Mouse (Mus musculus) heart, adult 11 months (tissue): ENCODE measurements around the gene Syn1.
A peak's percentile ranks its signal among the peaks of the same experiment; 100 is the strongest.

Experiments used
- DNase-seq: peaks from one replicate; pipeline ENCODE4 v3.0.0; 2022

The Syn1 gene

GRCm38 (mm10) chrX:20920844-20921364, at the start of gene Syn1:
TSS of gene Syn1 (minus strand) at chrX:20921004.
- DNase-seq: peak; percentile 96

GRCm38 (mm10) chrX:20961477-20962378, 40.9 kb upstream of the Syn1 start, which contains the start of gene Uxt:
TSS of gene Uxt (minus strand) at chrX:20962017.
- DNase-seq: peak; percentile 99

- peak; percentile 99 for DNase-seq
Observed at GRCm38 (mm10) chrX:20950191-20950880, 29.5 kb upstream of the Syn1 start, which contains the start of gene Elk1. TSS of gene Elk1 (minus strand) at chrX:20950608.

DNA sequence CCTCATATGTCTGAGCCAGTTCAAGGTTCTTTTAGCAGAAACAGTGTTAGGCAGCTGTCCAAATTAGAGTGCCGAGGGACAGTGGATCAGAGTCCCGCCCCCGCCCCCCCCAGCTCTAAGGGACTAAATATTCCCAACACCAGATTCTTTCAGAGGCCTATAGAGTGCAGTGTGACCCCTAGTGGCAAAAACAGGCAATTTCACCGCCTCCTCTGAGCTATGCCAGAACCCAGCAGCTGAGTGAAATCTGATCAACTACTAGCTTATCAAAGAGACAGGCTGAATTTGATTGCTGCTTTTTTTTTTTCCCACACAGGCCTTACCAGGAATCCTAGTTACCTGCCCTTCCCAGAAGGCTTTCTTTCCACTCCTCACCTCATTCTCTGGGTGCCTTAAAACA, 25.3 kb upstream of the Syn1 start:
- DNase-seq: no peak

DNA sequence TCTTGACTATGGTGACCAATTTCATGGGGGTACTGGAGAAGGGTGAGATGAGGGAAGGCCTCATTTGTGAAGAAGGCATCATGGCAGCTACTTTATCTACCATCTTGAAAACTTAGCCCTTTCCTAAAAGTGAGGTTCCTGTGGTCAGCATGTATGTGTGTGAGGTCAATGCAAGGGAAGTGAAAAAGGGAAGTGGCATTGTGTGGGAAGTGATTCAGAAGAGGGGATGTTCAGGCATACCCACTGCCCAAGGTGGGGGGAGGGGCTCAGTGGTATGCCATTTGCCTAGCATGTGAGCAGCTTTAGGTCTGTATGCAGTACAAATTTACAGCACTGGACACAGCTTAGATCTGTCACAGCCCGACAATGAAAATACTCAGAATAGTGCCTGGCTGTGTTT, 11.2 kb upstream of the Syn1 start:
- DNase-seq: peak; percentile 95

DNA sequence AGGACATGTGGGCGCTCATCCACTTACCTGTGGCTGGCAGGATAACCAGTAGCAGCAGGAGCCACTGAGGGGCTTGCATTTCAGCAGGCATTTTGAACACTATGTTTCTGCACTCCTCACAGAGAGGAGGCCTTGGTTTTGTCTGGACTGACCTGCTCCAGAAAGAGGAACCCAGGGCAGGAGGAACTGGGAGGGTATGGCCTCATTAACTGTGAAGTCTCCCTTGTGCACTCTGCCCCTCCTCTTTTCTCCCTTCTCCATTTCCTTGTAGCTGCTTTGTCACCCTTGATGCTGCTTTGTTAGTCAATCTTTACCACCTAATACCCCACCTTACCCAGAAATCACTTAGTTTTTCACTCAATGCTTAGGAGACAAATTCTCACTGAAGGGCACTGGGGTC, 10.6 kb upstream of the Syn1 start, which contains the start of gene Cfp:
Gene Cfp (minus strand): TSS at position 192 of the 400 bp plus-strand sequence.
- no peak for DNase-seq

GRCm38 (mm10) chrX:20929859-20930258, 9.1 kb upstream of the Syn1 start:
- no peak for DNase-seq

DNA sequence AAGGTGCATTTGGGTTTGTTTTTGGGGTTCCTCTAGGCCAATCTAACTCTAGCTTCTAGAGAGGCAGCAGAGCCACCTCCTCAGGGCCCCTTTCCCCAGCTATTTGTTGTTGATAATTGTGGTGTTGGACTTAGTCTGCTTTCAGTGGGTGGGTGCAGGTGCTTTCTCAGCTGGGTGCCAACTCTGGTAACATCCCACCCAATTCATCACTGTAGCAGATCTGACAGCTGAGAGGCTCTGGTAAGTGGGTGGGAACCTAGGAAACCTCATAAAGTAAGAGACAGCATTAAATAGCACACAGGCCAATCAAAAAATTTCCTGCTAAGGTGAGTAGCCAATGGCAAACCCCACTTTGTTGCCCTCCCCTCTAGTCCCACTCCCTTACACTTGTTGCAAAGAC, 4.2 kb upstream of the Syn1 start:
- peak; percentile 37 for DNase-seq

- peak; percentile 55 for DNase-seq
Observed at GRCm38 (mm10) chrX:20923506-20923905, 2.7 kb upstream of the Syn1 start.

DNA sequence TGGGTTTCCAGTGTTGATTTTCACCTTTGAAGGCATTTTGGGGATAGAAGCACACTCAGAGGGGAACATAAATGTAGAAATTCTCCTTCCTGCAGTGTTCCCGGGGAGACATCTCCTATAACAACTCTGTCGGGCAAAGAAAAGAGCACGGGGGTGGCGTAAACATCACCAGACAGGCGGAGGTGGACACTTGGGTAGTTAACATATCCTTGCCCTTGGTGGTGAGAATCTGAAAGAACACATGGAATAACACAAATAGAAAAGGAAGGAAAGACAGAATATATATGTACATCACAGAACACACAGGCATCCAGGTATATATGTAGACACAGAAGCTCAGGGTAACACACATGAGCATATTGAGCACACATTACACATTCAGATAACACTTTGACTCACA, 562 bp upstream of the Syn1 start:
- peak; percentile 46 for DNase-seq

DNA sequence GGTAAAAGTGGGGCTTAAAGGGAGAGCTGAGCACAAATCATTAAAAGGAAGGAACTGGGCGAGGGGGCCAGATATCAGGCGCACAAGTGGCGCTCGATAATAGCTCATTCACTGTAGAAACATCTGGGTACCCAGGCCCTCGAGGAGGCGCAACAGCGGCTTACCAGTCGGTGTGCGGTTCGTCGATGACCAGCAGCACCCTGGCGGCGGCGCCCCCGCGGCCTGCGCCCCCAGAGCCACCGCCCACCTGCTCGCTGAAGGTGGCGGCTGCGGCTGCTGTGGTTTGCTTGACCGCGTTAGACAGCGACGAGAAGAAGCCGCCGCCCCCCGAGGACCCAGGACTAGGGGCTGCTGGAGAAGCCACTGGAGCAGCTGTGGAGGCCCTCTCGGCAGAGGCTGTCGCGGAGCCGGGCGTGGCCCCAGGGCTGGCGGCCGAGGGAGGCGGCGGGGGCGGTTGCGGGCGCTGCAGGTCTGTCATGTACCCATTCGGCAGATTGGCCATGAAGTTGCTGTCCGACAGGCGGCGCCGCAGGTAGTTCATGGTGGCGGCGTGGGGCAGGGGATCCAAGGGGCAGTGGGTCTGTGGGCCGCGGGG, 458 bp downstream of the Syn1 start:
- no peak for DNase-seq

DNA sequence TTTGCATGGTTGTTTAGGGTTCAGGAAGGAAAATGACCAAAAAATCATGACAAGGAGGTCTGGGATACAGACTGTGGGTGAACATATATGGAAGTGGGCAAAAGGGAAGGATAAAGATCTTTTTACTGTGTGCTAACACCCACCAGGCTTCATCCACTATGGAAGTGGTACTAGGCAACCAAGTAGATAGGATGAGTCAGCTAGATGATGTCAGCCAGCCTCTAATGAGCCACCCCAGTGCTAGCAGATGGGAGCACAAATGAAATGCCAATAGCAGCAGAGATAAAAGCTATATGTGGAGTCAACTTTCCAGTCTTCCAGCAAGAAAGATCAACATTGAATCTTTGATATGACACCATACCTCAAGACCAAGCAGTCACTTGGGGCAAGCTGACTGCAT, 5.7 kb downstream of the Syn1 start:
- DNase-seq: no peak

DNA sequence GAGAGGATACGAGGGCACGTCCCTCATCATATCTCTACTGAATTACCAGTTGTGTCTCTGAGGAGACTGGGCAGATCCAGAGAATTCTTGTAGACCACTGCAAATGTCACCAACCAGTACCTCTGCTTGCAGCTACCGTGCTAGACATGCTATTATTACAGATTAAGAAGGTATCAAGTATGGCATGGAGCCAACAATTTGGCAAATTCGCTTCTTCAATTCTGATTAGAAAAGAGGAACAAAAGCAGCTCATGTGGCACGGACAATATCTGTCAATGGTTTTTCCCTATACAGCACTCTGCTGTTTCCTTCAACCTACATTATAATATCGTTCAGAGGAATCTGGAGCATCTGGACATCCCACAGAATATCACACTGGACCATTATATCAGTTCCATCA, 7.1 kb downstream of the Syn1 start:
- DNase-seq: no peak

DNA sequence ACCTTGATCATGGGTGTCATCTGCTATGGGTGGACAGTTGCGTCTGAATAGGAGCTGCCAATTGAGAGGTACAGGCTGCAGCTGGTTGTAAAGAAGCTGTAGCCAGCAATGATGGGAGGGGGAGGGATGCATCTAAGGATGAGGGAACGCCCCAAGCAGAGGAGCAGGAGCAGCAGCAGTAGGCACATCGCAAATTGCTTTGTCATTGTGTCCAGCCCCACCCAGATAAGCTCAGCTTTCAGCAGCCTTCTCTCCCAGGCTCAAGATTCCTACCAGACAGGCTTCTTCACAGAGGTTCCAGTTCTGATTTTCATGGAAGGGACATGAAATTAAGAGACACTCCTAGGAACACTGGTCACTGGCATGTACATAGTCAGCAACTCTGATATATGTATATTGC, 10.7 kb downstream of the Syn1 start:
- DNase-seq: no peak

DNA sequence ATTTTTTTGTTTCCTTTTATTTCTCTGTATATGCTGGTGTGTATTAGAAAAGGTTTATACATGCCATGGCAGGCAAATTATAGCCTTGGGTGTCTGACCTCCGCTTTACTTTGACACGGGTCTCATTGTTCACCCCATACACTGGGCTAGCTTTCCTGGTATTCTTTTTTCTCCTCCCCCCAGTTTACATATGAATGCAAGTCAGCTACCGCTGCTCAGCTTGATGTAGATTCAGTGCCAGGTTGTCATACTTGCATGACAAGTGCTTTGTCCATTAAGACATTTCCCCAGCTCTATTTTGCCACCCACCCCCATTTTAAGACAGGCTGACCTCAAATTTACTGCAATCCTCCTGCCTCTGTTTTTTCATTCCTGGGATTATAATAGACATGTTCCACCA, 45.6 kb downstream of the Syn1 start:
- no peak for DNase-seq

GRCm38 (mm10) chrX:20872928-20873500, 47.8 kb downstream of the Syn1 start:
- DNase-seq: no peak

DNA sequence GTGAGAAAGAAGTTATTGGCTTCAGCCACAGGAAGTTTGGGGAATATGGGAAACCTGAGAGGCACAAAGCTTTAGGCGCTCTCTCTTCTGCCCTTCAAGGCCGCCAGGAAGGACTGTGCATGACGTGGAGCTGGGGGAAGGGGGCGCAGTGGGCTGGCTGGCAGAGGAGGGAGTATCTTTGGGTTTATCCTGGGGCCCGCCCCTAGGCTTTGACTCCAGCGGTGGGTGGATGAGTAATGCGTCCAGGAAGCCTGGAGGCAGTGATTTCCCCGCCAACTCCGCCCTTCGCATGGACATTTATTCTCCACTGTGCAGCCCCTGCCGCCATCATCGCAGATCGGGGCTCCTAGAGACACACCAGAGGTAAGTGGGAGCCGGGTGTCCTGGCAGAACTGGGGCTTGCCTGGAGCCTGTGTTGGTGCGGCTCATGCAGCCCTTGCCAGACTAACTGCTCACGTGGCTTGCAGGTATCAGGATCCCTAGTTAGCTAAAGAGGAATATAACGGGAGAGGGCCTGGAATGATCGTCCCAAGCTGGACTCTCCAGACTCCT, 50.8 kb downstream of the Syn1 start, which contains the start of gene Timp1:
Gene Timp1 (plus strand): TSS at position 205 of the 552 bp plus-strand sequence.
- peak; percentile 90 for DNase-seq

GRCm38 (mm10) chrX:20869203-20869602, 51.6 kb downstream of the Syn1 start:
- DNase-seq: no peak

GRCm38 (mm10) chrX:20868091-20868490, 52.7 kb downstream of the Syn1 start:
- no peak for DNase-seq

DNA sequence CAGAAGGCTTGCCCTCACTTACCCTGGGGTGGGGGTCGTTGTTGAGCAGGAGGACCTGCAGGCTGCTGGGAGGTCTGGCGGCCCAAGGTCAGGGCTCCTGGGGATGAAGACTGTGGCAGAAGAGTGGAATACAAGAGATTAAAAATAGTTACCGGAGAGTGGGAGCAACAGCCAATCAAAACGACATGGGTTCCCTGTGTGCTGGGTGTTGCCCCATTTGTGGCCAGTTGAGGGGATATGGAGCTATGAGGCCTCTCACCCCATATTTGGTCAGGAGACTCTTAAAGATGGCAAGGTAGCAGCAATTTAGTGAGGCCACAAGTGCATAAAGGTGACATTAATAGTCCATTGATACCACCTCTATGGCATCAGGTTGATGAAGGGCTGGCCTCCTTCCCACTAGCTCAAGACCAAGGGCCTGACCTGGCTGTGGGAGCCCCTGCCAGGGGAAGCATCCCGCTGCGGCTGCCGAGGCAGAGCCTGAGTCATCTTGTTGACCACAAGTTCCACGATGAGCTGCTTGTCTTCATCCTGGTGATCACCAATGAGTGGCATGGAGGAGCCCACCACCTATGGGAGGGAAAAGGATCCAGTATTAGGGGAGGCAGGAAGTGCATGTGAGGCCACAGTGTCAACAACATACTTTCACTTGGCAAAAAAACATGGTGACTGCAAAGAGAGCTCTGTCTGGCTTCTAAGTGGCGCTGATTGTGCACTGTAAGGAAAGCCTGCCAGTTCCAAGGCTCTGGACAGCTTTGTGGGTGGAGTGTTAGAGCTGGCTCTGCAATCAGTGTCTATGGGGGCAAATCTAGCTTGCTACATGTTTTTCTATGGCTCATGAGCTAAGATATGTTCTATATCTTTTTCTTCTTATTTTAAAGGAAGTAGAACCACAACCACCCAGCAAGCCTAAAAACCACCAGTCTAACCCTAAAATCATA, 57.4 kb downstream of the Syn1 start:
- peak; percentile 91 for DNase-seq
